Mouse (Mus musculus): ENCODE results near the gene Nxn.
A peak's percentile ranks its signal among the peaks of the same experiment; 100 is the strongest.

Nxn gene

GRCm38 (mm10) chr11:76361422-76361821 is 37.5 kb downstream of the Nxn start:
- no peak for DNase-seq

GRCm38 (mm10) chr11:76360255-76360654 is 38.7 kb downstream of the Nxn start:
- DNase-seq = no peak

- peak; percentile 88 for DNase-seq
Observed at GRCm38 (mm10) chr11:76358628-76359320, 40.2 kb downstream of the Nxn start.

GRCm38 (mm10) chr11:76357464-76357863 is 41.5 kb downstream of the Nxn start:
- DNase-seq = no peak

GRCm38 (mm10) chr11:76356091-76356490 is 42.8 kb downstream of the Nxn start:
- no peak for DNase-seq

GRCm38 (mm10) chr11:76355425-76355824 is 43.5 kb downstream of the Nxn start:
- no peak for DNase-seq

GRCm38 (mm10) chr11:76352861-76353558 is 45.9 kb downstream of the Nxn start:
- peak; percentile 92 for DNase-seq

GRCm38 (mm10) chr11:76351624-76352011 is 47.3 kb downstream of the Nxn start:
- DNase-seq = no peak

- no peak for DNase-seq
Observed at GRCm38 (mm10) chr11:76350931-76351623, 47.9 kb downstream of the Nxn start.

- no peak for DNase-seq
Observed at GRCm38 (mm10) chr11:76349833-76350232, 49.1 kb downstream of the Nxn start.

GRCm38 (mm10) chr11:76347589-76347988 is 51.4 kb downstream of the Nxn start:
- no peak for DNase-seq

GRCm38 (mm10) chr11:76343031-76343430 is 55.9 kb downstream of the Nxn start:
- DNase-seq = no peak

GRCm38 (mm10) chr11:76341884-76342645 is 56.9 kb downstream of the Nxn start:
- no peak for DNase-seq

- DNase-seq = no peak
Observed at GRCm38 (mm10) chr11:76341163-76341562, 57.8 kb downstream of the Nxn start.

GRCm38 (mm10) chr11:76339830-76340229 is 59.1 kb downstream of the Nxn start:
- no peak for DNase-seq

GRCm38 (mm10) chr11:76339141-76339540 is 59.8 kb downstream of the Nxn start:
- no peak for DNase-seq

GRCm38 (mm10) chr11:76338656-76339055 is 60.3 kb downstream of the Nxn start:
- DNase-seq = no peak

GRCm38 (mm10) chr11:76337764-76338163 is 61.2 kb downstream of the Nxn start:
- DNase-seq = no peak

- DNase-seq = no peak
Observed at GRCm38 (mm10) chr11:76337236-76337635, 61.7 kb downstream of the Nxn start.

- no peak for DNase-seq
Observed at GRCm38 (mm10) chr11:76336224-76336623, 62.7 kb downstream of the Nxn start.

GRCm38 (mm10) chr11:76334966-76335365 is 64.0 kb downstream of the Nxn start:
- no peak for DNase-seq

- DNase-seq = no peak
Observed at GRCm38 (mm10) chr11:76332240-76332639, 66.7 kb downstream of the Nxn start.

Data from heart, adult 11 months (tissue).